Mouse (Mus musculus): ENCODE data around the gene Rapgef4. TPM values are rescaled to one million over a fixed set of nuclear protein-coding genes. Genes with fewer than 3 reads are reported as not detected.

The Rapgef4 gene
- total RNA-seq, 2 experiments from 2014 or later = 14.1 to 15.0 TPM

GRCm38 (mm10) chr2:72108448-72109312, 127.6 kb downstream of the Rapgef4 start:
- no peak for DNase-seq
- intact Hi-C loops (cut with DNase I) = no loop called here

- intact Hi-C loops (cut with DNase I) = no loop called here
Measured at GRCm38 (mm10) chr2:72110404-72110803, 129.4 kb downstream of the Rapgef4 start.

DNA sequence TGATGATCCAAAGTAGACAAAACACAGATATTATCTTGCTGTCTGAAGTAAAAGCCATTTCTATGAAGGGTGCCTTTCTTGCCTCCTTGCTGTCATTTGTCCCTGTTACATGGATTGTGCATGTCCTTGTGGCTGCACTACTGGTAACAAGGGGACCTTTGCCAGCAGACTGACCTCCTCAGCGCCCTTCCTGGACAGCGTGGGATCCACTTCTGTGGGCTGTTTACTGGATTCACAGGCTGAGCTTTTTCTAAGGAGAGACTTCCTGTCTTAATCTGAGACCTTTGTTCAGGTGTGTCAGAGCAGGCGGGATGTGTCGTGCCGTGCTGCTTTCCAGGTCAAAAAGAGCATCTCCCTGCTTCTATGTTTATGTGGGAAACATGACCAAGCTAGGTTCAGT, 132.7 kb downstream of the Rapgef4 start:
- intact Hi-C loops (cut with DNase I) = no loop called here
- peak; percentile 43 to 48 for DNase-seq

More at GRCm38 (mm10) chr2:72110404-72110803, 129.4 kb downstream of the Rapgef4 start:
- DNase-seq = no peak

DNA sequence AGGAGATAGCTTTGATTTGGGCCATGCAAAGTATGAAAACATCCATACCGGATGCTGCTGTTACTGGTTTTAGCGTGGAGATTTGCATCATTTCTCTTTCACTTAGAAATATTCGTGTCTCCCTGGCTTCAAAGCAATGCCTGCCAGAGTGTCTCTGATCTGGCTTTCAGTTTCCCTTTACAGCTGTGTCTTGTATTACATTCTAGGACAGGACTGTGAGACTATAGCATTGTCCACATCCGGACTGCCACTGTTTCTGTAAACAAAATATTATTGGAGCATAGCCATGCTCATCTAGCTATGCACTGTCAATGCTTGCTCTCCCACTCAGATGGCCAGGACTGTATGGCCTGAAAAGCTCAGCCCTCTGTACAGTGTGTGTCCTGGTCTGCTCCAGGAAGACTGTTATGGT, 133.1 kb downstream of the Rapgef4 start:
- DNase-seq = no peak
- intact Hi-C loops (cut with DNase I) = no loop called here

DNA sequence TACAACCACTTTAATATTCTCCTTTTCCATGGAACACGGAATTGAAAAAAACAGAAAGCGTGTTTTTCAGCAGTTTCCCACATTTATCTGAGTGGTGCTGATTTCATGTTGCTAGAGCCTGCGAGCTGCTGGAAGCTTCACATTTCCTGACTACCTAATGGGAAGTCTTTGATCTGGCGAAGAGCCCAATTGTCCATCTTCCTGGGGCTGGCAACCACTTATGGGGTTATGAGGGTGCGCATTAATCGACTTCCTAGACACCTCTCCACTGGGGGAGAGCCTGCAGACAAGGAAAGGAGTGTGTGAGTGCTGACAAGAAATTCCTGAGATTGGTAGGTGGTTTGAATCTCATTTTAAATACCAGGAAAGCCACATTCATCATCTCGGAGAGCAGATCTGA, 135.1 kb downstream of the Rapgef4 start:
- DNase-seq = no peak
- intact Hi-C loops (cut with DNase I) = no loop called here

- no peak for DNase-seq
- intact Hi-C loops (cut with DNase I) = no loop called here
Measured at GRCm38 (mm10) chr2:72116698-72117097, 135.7 kb downstream of the Rapgef4 start.

- peak; percentile 72 to 73 for DNase-seq
- intact Hi-C loops (cut with DNase I) = no loop called here
Measured at GRCm38 (mm10) chr2:72117138-72118011, 136.3 kb downstream of the Rapgef4 start.

DNA sequence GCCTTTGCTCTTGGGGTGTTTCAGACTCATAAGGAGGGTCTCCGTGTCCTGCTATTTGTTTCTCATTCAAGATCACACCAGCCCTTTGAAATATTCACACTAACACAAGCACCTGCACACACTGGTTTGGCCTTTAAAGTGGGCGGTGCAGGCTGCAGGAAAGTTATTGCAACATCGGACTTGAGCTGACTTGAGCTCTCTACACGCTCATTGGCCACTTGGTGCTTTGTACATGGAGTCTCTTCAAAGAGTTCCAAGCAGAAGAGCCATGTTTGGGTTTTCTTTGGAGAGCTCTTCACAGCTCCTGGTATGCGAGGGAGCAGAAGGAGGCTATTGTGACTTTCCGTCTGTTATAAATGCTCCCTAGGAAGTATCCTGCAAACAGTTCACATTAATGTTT, 139.2 kb downstream of the Rapgef4 start:
- DNase-seq = no peak
- intact Hi-C loops (cut with DNase I) = no loop called here

DNA sequence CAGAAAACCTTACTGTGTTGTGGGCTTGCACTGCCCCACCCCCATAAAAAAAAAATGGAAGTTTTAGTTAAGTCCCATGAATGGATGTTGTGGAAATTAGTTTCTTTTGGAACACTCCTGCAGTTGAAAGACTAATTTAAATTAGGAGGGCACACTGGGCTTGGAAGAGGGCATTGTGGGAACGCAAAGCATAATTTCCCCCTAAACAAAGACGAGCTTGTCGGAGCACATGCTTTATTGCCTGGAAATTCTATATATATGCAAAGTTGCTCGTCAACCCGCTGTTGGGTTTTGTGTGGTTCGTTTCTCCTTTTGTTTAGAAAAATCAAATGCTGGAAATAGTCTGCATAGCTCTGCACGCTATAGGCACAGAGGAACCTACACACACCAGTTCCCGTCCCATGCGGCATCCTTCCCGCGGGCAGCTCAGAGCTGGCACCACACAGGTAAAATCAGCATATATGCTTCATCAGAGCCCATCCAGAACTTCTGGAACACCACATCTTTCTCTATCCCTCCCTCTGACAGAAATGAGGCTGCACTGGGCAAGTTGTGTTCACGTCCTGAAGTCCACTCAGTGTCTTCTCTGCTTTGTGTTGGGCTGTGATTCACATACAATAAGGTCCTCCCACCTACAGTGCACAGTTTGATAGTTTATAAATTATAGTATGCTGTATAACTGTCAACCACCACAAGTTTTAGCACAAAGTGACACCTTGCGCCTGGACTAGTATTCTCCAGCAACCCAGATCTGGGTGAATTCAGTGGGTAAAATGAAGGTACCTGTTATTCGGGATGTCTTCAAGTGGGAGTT, 141.6 kb downstream of the Rapgef4 start:
- no peak for DNase-seq
- intact Hi-C loops (cut with DNase I) = no loop called here

GRCm38 (mm10) chr2:72123851-72124250, 142.8 kb downstream of the Rapgef4 start:
- DNase-seq = no peak
- intact Hi-C loops (cut with DNase I) = no loop called here

DNA sequence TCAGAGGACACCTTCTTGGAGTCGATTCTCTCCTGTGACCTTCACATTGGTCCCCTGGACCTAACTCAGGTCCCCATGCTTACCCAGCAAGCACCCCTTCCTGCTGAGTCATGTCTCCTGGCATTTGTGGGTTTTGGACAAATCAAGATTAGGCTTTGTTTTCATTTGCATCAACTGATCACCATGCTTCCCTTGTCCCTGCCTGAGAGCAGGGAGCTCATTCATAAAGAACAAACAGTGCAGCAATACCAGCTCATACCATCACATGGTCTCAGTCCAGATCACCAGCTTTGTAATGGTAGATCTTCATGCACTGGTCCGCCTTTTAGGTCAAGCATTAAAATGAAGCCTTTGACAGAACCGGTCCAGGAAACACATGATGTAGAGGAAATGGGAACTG, 144.7 kb downstream of the Rapgef4 start:
- intact Hi-C loops (cut with DNase I) = no loop called here
- no peak for DNase-seq

GRCm38 (mm10) chr2:72126411-72126810, 145.4 kb downstream of the Rapgef4 start:
- DNase-seq = no peak
- intact Hi-C loops (cut with DNase I) = no loop called here

DNA sequence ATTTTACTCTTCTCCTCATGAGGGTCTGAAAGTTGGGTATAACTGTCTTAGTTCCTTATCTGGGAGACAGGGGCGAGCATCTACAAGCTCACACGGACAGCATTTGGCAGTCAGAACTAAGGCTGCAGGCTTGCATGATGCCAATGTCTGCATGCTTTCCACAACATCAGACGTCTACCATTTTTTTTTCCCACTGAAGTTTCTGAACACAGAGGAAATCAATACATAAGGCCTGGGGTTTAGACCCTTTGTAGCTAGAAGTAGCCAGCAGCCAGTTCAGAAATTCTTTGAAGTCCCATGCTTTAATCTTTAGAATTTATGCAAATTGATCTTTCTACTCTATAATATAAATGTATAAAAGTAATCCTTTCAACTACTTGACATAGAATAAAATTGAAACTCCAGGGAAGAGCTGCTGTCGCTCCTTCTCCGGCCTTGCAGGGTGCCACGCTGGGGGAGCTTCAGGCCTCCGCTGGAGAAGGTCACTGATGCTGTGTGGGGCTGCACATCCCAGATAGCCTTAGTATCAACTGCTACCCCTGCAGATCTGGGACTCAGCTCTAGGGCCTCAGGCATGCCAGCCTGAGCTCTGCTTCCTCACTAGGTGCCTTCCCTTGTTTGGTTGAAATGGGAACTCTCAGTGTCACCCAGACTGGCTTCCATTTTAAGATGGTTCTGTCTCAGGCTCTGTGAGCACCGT, 148.7 kb downstream of the Rapgef4 start:
- no peak for DNase-seq
- intact Hi-C loops (cut with DNase I) = no loop called here

- DNase-seq = no peak
- intact Hi-C loops (cut with DNase I) = no loop called here
Measured at GRCm38 (mm10) chr2:72132222-72132621, 151.2 kb downstream of the Rapgef4 start.

- intact Hi-C loops (cut with DNase I) = no loop called here
- DNase-seq = no peak
Measured at GRCm38 (mm10) chr2:72136045-72136444, 155.0 kb downstream of the Rapgef4 start.

GRCm38 (mm10) chr2:72136486-72137264, 155.6 kb downstream of the Rapgef4 start:
- no peak for DNase-seq
- intact Hi-C loops (cut with DNase I) = no loop called here

GRCm38 (mm10) chr2:72139863-72140845, 159.1 kb downstream of the Rapgef4 start:
- DNase-seq = no peak
- intact Hi-C loops (cut with DNase I) = no loop called here

GRCm38 (mm10) chr2:72141091-72141490, 160.1 kb downstream of the Rapgef4 start:
- DNase-seq = no peak
- intact Hi-C loops (cut with DNase I) = no loop called here
